Mouse (Mus musculus): ENCODE results near the gene Fyb2. TPM values are rescaled to one million over a fixed set of nuclear protein-coding genes. Genes with fewer than 3 reads are reported as not detected.

Gene Fyb2
- total and polyA plus RNA-seq, 3 experiments = 0.08 to 0.10 TPM; not detected in 1

DNA sequence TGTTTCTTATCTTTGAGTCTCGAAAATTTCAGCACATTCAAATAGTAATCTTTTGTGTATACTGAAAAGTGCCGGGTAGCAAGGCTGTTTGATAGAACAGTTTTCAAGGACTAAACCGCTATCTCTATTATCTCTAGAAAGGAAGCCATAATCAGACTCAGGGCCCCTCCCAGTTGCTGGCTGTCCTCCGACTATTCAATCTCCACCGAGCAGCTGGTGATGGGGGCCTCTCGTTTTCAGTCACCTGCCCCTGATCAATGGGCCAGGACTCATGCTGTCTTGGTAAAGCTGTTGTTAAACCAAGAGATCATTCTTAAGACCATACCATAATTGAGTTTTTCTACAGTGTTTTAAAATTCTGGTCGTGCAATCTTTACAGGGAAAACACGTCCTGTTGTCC, 90.9 kb downstream of the Fyb2 start:
- peak; percentile 69 for DNase-seq (ENCODE audit: low read depth, low spot score)
- Histone ChIP-seq H3K79me2 (ENCODE audit: control insufficient read depth, insufficient read depth, low read length, poor library complexity) (no peaks in the 10 kb centered on the region), H3K4me1 (ENCODE audit: control insufficient read depth in 1 of 2, insufficient read depth in 2 of 2, low read length in 2 of 2) (peaks cover 2 to 17% of the 10 kb centered on the region in 2 experiments), H3K4me3 (ENCODE audit: control insufficient read depth in 1 of 2, insufficient read depth in 1 of 2, low read depth in 2 of 2, low read length in 2 of 2) (peak overlapping the region in 1 of 2 experiments; percentile 10; a peak in 1 of 4 replicates), H3K27me3 (ENCODE audit: control insufficient read depth in 1 of 2, insufficient read depth in 2 of 2, low read length in 2 of 2) (no peaks in the 10 kb centered on the region), H3K9me3 (replicated peaks; ENCODE audit: insufficient read depth, low read length) (no peaks in the 10 kb centered on the region), H3K9ac (ENCODE audit: control insufficient read depth, low read depth, low read length, poor library complexity, severe bottlenecking) (peak overlapping the region; percentile 2; the same call in 1 of the 2 replicates), H3K27ac (ENCODE audit: control insufficient read depth, low read depth, low read length) (peak overlapping the region; percentile 80), H3K36me3 (ENCODE audit: control insufficient read depth in 1 of 2, insufficient read depth in 2 of 2, low read length in 2 of 2) (peaks cover 0 to 19% of the 10 kb centered on the region in 2 experiments; a peak in 2 of 4 replicates)
- TF ChIP-seq EP300 (IDR thresholded peaks at IDR 0.05; ENCODE audit: low read depth in 1 of 2, low read length in 2 of 2) = peak; percentile 76 to 89
- TF ChIP-seq TCF12 (IDR thresholded peaks at IDR 0.05; ENCODE audit: low read depth, low read length) = peak; percentile 83
- no peak for TF ChIP-seq POLR2AphosphoS5 (IDR thresholded peaks at IDR 0.05; ENCODE audit: borderline replicate concordance, low read depth, low read length)
- TF ChIP-seq NELFE (IDR thresholded peaks at IDR 0.05; ENCODE audit: low read depth, low read length) = no peak
- no peak for TF ChIP-seq NRF1 (IDR thresholded peaks at IDR 0.05; ENCODE audit: insufficient read depth, low read depth, low read length, poor library complexity, severe bottlenecking)
- no peak for TF ChIP-seq USF2 (IDR thresholded peaks at IDR 0.05; ENCODE audit: borderline replicate concordance in 1 of 2, insufficient read depth in 1 of 2, low read depth in 1 of 2, low read length in 2 of 2)
- peak; percentile 58; the same call in 1 of the 2 replicates for TF ChIP-seq TAL1 (IDR thresholded peaks at IDR 0.05; ENCODE audit: low read length)
- peak; percentile 88 for TF ChIP-seq RCOR1 (IDR thresholded peaks at IDR 0.05; ENCODE audit: low read depth, low read length)
- no peak for TF ChIP-seq SMC3 (IDR thresholded peaks at IDR 0.05; ENCODE audit: low read depth, low read length)
- TF ChIP-seq ZC3H11A (IDR thresholded peaks at IDR 0.05; ENCODE audit: low read depth, low read length) = no peak
- no peak for TF ChIP-seq E2F4 (IDR thresholded peaks at IDR 0.05; ENCODE audit: borderline replicate concordance, low read depth, low read length)
- no peak for TF ChIP-seq MAFK (IDR thresholded peaks at IDR 0.05; ENCODE audit: borderline replicate concordance, low read depth, low read length)
- TF ChIP-seq MAX (IDR thresholded peaks at IDR 0.05; ENCODE audit: low read length) = no peak
- TF ChIP-seq GABPA (IDR thresholded peaks at IDR 0.05; ENCODE audit: low read depth, low read length) = no peak
- no peak for TF ChIP-seq RAD21 (IDR thresholded peaks at IDR 0.05; ENCODE audit: low read depth, low read length)
- TF ChIP-seq POLR2AphosphoS2 (IDR thresholded peaks at IDR 0.05; ENCODE audit: low read length) = no peak
- no peak for TF ChIP-seq ZKSCAN1 (IDR thresholded peaks at IDR 0.05; ENCODE audit: low read depth, low read length)
- no peak for TF ChIP-seq ELF1 (IDR thresholded peaks at IDR 0.05; ENCODE audit: low read depth, low read length)
- TF ChIP-seq USF1 (IDR thresholded peaks at IDR 0.05; ENCODE audit: low read depth, low read length) = 0 out of 2 replicates have a peak, but pooled peaks have one; percentile 16
- peak; percentile 90 for TF ChIP-seq GATA1 (IDR thresholded peaks at IDR 0.05; ENCODE audit: low read depth, low read length)
- no peak for TF ChIP-seq ZMIZ1 (IDR thresholded peaks at IDR 0.05; ENCODE audit: low read depth, low read length)
- TF ChIP-seq MEF2A (IDR thresholded peaks at IDR 0.05; ENCODE audit: extremely low read depth, insufficient replicate concordance, low read depth, low read length, poor library complexity, severe bottlenecking) = no peak
- TF ChIP-seq MYC (IDR thresholded peaks at IDR 0.05; ENCODE audit: low read depth, low read length) = no peak
- TF ChIP-seq KAT2A (conservative IDR thresholded peaks at IDR 0.05; ENCODE audit: low read depth, low read length) = no peak
- no peak for TF ChIP-seq MXI1 (IDR thresholded peaks at IDR 0.05; ENCODE audit: low read depth, low read length)
- no peak for TF ChIP-seq CHD1 (IDR thresholded peaks at IDR 0.05; ENCODE audit: low read depth, low read length)
- peak; percentile 65; the same call in 1 of the 2 replicates for TF ChIP-seq BHLHE40 (IDR thresholded peaks at IDR 0.05; ENCODE audit: borderline replicate concordance, low read depth, low read length)
- no peak for TF ChIP-seq CHD2 (IDR thresholded peaks at IDR 0.05; ENCODE audit: low read length)
- TF ChIP-seq CTCF (IDR thresholded peaks at IDR 0.05 in 2 of 3, conservative IDR thresholded peaks at IDR 0.05 in 1 of 3; ENCODE audit: control insufficient read depth in 1 of 3, insufficient read depth in 1 of 3, low read depth in 2 of 3, low read length in 3 of 3, poor library complexity in 1 of 3, severe bottlenecking in 1 of 3) = no peak
- no peak for TF ChIP-seq MAZ (IDR thresholded peaks at IDR 0.05; ENCODE audit: low read depth, low read length)
- TF ChIP-seq UBTF (IDR thresholded peaks at IDR 0.05; ENCODE audit: borderline replicate concordance, insufficient read depth, low read depth, low read length) = no peak
- TF ChIP-seq ZNF384 (IDR thresholded peaks at IDR 0.05; ENCODE audit: low read depth, low read length) = 0 out of 2 replicates have a peak, but pooled peaks have one; percentile 10
- TF ChIP-seq POLR2A (IDR thresholded peaks at IDR 0.05; ENCODE audit: control insufficient read depth in 1 of 2, insufficient read depth in 1 of 2, low read depth in 1 of 2, low read length in 2 of 2, poor library complexity in 1 of 2) = no peak
- no peak for TF ChIP-seq JUND (IDR thresholded peaks at IDR 0.05; ENCODE audit: low read depth, low read length)
- TF ChIP-seq MYB (IDR thresholded peaks at IDR 0.05; ENCODE audit: low read depth, low read length) = no peak
- 0 out of 2 replicates have a peak, but pooled peaks have one; percentile 25 for TF ChIP-seq SIN3A (IDR thresholded peaks at IDR 0.05; ENCODE audit: low read length)
- no peak for TF ChIP-seq TBP (IDR thresholded peaks at IDR 0.05; ENCODE audit: low read depth, low read length)
- TF ChIP-seq ETS1 (IDR thresholded peaks at IDR 0.05; ENCODE audit: low read depth, low read length) = peak; percentile 73
